Mouse (Mus musculus) heart, postnatal 0 days (tissue): ENCODE measurements around the gene Midn.

Experiments used
- CTCF ChIP-seq: IDR thresholded peaks from 2 replicates; pipeline ENCODE4 v1.5.1; 2016; ENCODE audit warnings: antibody characterized with exemption, control low read depth, low read depth
- EP300 ChIP-seq: IDR thresholded peaks from 2 replicates; pipeline ENCODE4 v1.6.1; 2016; ENCODE audit warnings: antibody characterized with exemption, low read depth

DNA sequence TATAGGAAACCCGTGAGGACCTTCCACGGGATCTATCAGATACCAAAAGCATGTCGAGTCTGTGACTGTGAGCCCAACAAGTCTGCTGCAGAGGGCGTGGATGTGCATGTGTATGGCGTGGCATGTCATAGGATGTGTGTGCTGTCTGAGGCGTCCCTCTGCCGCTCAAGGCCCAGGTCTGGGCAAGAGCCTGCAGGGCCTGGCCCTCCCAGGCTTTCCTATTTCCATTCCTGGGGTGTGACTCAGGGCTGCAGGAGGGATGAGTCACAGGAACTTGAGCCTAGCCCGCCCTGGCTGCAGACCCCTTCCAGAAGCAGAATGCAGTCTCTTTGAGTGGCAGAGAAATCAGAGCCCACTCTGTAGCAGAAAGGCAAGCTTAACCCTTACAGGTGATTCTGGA, 15.6 kb downstream of the Midn start:
- TF ChIP-seq EP300 (no peak), CTCF (no peak)
